In genomic region chr16:59532561-59532960, GRCm38 (mm10) we compare ENCODE assay signal across 13 mouse cellular contexts.
"Had no signal": no experiment of that assay in that cellular context is flagged by ENCODE, and none has a peak within 500 bp of the region (broad histone marks: within the 10 kb centered on the region; RNA-seq: fewer than 3 reads in every experiment).

No protein-coding gene starts in this region.

- H3K4me3 ChIP-seq: left cerebral cortex, adult 2 months; limb, embryonic 10.5 days; liver, embryonic 15.5 days; midbrain, embryonic 10.5 days; myocyte; neural tube, embryonic 15.5 days had no signal

- H3K27ac ChIP-seq: left cerebral cortex, adult 2 months; limb, embryonic 10.5 days; liver, embryonic 15.5 days; midbrain, embryonic 10.5 days; neural tube, embryonic 15.5 days had no signal

- DNase-seq: kidney, postnatal 25 days; midbrain, embryonic 14.5 days; right cerebral cortex, adult 18-20 months; right cerebral cortex, postnatal 25 days; thymus, adult 18-20 months; thymus, postnatal 14 days had no signal

- H3K27me3 ChIP-seq: liver, embryonic 15.5 days; neural tube, embryonic 15.5 days had no signal

- H3K9ac ChIP-seq: liver, embryonic 15.5 days; lung, embryonic 14.5 days; neural tube, embryonic 15.5 days had no signal

- H3K4me2 ChIP-seq: liver, embryonic 15.5 days; lung, embryonic 14.5 days; neural tube, embryonic 15.5 days had no signal

- H3K36me3 ChIP-seq: liver, embryonic 15.5 days; neural tube, embryonic 15.5 days had no signal

- H3K4me1 ChIP-seq: liver, embryonic 15.5 days; midbrain, embryonic 10.5 days; neural tube, embryonic 15.5 days had no signal

- H3K9me3 ChIP-seq: limb, embryonic 10.5 days; liver, embryonic 15.5 days; neural tube, embryonic 15.5 days had no signal
